Mouse (Mus musculus) heart, adult 2 months (tissue): ENCODE data around the gene Xrra1. TPM values are rescaled to one million over a fixed set of nuclear protein-coding genes. Genes with fewer than 3 reads are reported as not detected.

ENCODE experiments used
- DNase-seq, 2 experiments: peaks; one replicate each; pipeline ENCODE4 v3.0.0; 2021
- H3K27ac ChIP-seq: fragments of 200-600 bp; 2 replicates; pipeline ENCODE4 v1.8.1; 2022
- H3K27me3 ChIP-seq: fragments of 200-500 bp; 2 replicates; pipeline ENCODE4 v1.6.1; 2012; ENCODE audit warnings: mild to moderate bottlenecking, low read length, inconsistent platforms, mixed read lengths; ENCODE audit not compliant: control insufficient read depth, insufficient read depth
- H3K36me3 ChIP-seq: fragments of 200-500 bp; 2 replicates; pipeline ENCODE4 v1.6.1; 2012; ENCODE audit warnings: low read length, inconsistent platforms; ENCODE audit not compliant: control insufficient read depth, insufficient read depth
- H3K4me1 ChIP-seq: fragments of 200-500 bp; 2 replicates; pipeline ENCODE4 v1.6.1; 2011; ENCODE audit warnings: low read length; ENCODE audit not compliant: control insufficient read depth, insufficient read depth
- H3K4me3 ChIP-seq: fragments of 200-600 bp; 2 replicates; pipeline ENCODE4 v1.8.1; 2022
- H3K79me2 ChIP-seq: fragments of 200-500 bp; replicated peaks from 2 replicates; pipeline ENCODE4 v1.6.1; 2012; ENCODE audit warnings: mild to moderate bottlenecking, inconsistent platforms, low read length, moderate library complexity, mixed read lengths; ENCODE audit not compliant: control insufficient read depth, insufficient read depth
- H3K9ac ChIP-seq: fragments of 200-500 bp; 2 replicates; pipeline ENCODE4 v1.6.1; 2012; ENCODE audit warnings: low read depth, mild to moderate bottlenecking, control low read depth, inconsistent platforms, low read length, mixed read lengths
- CTCF ChIP-seq: fragments of 200-600 bp; IDR thresholded peaks from 2 replicates; pipeline ENCODE4 v1.8.1; 2022; ENCODE audit warnings: antibody characterized with exemption, mild to moderate bottlenecking, moderate library complexity
- EP300 ChIP-seq: fragments of 200-500 bp; IDR thresholded peaks from 2 replicates; pipeline ENCODE4 v1.6.1; 2011; ENCODE audit warnings: low read depth, low read length, control low read depth; ENCODE audit not compliant: insufficient read depth
- POLR2A ChIP-seq: fragments of 200-500 bp; IDR thresholded peaks from 2 replicates; pipeline ENCODE4 v1.6.1; 2011; ENCODE audit warnings: mild to moderate bottlenecking, low read depth, low read length, control low read depth; ENCODE audit not compliant: insufficient read depth
- WGBS: fragments of 180-500 bp; shearing (Covaris S2); methylation state at CpG from one replicate; pipeline ENCODE4 v1.1.7; 2018; 5-methylcytosine and 5-hydroxymethylcytosine counted together
- intact Hi-C: fragments of 180-260 bp; cut with DNase I; formaldehyde crosslinking; loops from one replicate; pipeline ENCODE4 v1.15.1; 2025
- polyA plus RNA-seq: library from polyadenylated mRNA; depleted of rRNA; stranded (reverse); fragments of >200 nt; gene quantifications from 2 replicates; pipeline ENCODE4 v1.2.3, GENCODE M21; 2012
- total RNA-seq, 2 experiments: library from RNA; stranded (reverse); gene quantifications; 2 replicates each; pipeline ENCODE4 v1.2.3; 2021

Gene Xrra1
- total and polyA plus RNA-seq, 3 experiments = 0.10 to 0.14 TPM; not detected in 1

GRCm38 (mm10) chr7:99856266-99856861, 2.6 kb upstream of the Xrra1 start:
- H3K27me3 ChIP-seq = no peaks in the 10 kb centered on the region
- H3K27ac ChIP-seq = no peak overlapping the region
- DNase-seq = no peak
- intact Hi-C loops = loop anchor here (5.0 kb wide), 1 partner anchor 374 kb away; the partner anchor contains the start of gene Rps3
- H3K79me2 ChIP-seq = peaks cover 8% of the 10 kb centered on the region
- H3K36me3 ChIP-seq = no peaks in the 10 kb centered on the region; the same call in 1 of the 2 replicates
- TF ChIP-seq EP300 (no peak), POLR2A (no peak), CTCF (no peak)
- WGBS = 72% methylated on average over 14 of the region's 14 CpGs
- peaks cover 7% of the 10 kb centered on the region for H3K4me1 ChIP-seq
- H3K4me3 ChIP-seq = no peak overlapping the region
- no peak overlapping the region for H3K9ac ChIP-seq

GRCm38 (mm10) chr7:99858175-99858812, 622 bp upstream of the Xrra1 start:
- Histone ChIP-seq H3K4me1 (peaks cover 6% of the 10 kb centered on the region), H3K9ac (peak overlapping the region; percentile 64), H3K27me3 (no peaks in the 10 kb centered on the region), H3K4me3 (peak overlapping the region; percentile 100), H3K36me3 (no peaks in the 10 kb centered on the region; the same call in 1 of the 2 replicates), H3K79me2 (peaks cover 6% of the 10 kb centered on the region), H3K27ac (peak overlapping the region; percentile 94)
- WGBS = under 1% methylated on average over 19 of the region's 19 CpGs
- no peak for DNase-seq
- intact Hi-C loops = loop anchor here (2.0 to 5.0 kb wide), 2 partner anchors 29 to 376 kb away; partner anchors contain the start of genes Neu3 and Rps3
- TF ChIP-seq CTCF (no peak), POLR2A (no peak), EP300 (no peak)

DNA sequence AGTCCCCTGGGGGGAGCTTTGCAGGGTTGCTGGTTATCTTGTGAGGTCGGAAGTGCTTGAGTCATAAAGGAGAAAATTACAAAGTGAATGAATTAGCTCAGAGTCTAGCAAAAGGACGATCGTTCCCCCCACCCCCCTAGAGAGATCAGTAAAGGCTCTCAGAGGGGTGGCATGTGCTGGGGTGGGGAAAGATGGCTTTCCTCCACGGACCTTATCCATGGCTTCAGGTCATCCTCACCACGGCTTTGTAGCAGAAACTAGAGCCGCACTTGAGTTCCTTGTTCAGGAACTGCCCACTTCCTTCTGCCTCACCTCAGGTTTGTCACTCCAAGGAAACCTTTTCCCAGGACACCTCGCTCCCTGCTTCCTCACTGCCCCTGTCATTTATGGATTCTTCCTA, 4.4 kb downstream of the Xrra1 start, which contains the start of gene Spcs2:
Gene Spcs2, minus strand, starts transcription at position 101 of the 400 bp plus-strand sequence.
- Histone ChIP-seq H3K9ac (no peak within 1 kb of the TSS), H3K4me1 (peaks cover 2% of the 10 kb centered on the region; the same call in 1 of the 2 replicates), H3K79me2 (no peaks in the 10 kb centered on the region), H3K36me3 (no peaks in the 10 kb centered on the region), H3K27me3 (no peaks in the 10 kb centered on the region), H3K27ac (no peak within 1 kb of the TSS), H3K4me3 (no peak within 1 kb of the TSS)
- TF ChIP-seq POLR2A = no peak
- TF ChIP-seq CTCF = no peak
- TF ChIP-seq EP300 = no peak
- no peak for DNase-seq
- intact Hi-C loops = no loop called here
- 40% methylated on average over 7 of the region's 7 CpGs for WGBS

- H3K4me3 ChIP-seq = no peak overlapping the region
- TF ChIP-seq CTCF = no peak
- no peak for TF ChIP-seq POLR2A
- H3K27ac ChIP-seq = no peak overlapping the region
- H3K4me1 ChIP-seq = peaks cover 2% of the 10 kb centered on the region; the same call in 1 of the 2 replicates
- no peaks in the 10 kb centered on the region for H3K36me3 ChIP-seq
- no peak overlapping the region for H3K9ac ChIP-seq
- no peak for DNase-seq
- intact Hi-C loops = no loop called here
- 65% methylated on average over 10 of the region's 11 CpGs for WGBS
- no peaks in the 10 kb centered on the region for H3K79me2 ChIP-seq
- no peaks in the 10 kb centered on the region for H3K27me3 ChIP-seq
Observed at GRCm38 (mm10) chr7:99864241-99865028, 5.5 kb downstream of the Xrra1 start.

- no peak for TF ChIP-seq CTCF
- TF ChIP-seq POLR2A = no peak
- no peak for TF ChIP-seq EP300
- WGBS = 28% methylated on average over 3 of the region's 3 CpGs
- H3K27ac ChIP-seq = no peak overlapping the region
Observed at GRCm38 (mm10) chr7:99865219-99865618, 6.3 kb downstream of the Xrra1 start.

More at GRCm38 (mm10) chr7:99865219-99865618, 6.3 kb downstream of the Xrra1 start:
- intact Hi-C loops = no loop called here
- peaks cover 2% of the 10 kb centered on the region; the same call in 1 of the 2 replicates for H3K4me1 ChIP-seq
- no peak overlapping the region for H3K9ac ChIP-seq
- no peak for DNase-seq
- H3K27me3 ChIP-seq = no peaks in the 10 kb centered on the region
- H3K4me3 ChIP-seq = no peak overlapping the region
- no peaks in the 10 kb centered on the region for H3K79me2 ChIP-seq
- H3K36me3 ChIP-seq = no peaks in the 10 kb centered on the region
